Mouse (Mus musculus): ENCODE data around the gene Ms4a15.

Ms4a15 gene

DNA sequence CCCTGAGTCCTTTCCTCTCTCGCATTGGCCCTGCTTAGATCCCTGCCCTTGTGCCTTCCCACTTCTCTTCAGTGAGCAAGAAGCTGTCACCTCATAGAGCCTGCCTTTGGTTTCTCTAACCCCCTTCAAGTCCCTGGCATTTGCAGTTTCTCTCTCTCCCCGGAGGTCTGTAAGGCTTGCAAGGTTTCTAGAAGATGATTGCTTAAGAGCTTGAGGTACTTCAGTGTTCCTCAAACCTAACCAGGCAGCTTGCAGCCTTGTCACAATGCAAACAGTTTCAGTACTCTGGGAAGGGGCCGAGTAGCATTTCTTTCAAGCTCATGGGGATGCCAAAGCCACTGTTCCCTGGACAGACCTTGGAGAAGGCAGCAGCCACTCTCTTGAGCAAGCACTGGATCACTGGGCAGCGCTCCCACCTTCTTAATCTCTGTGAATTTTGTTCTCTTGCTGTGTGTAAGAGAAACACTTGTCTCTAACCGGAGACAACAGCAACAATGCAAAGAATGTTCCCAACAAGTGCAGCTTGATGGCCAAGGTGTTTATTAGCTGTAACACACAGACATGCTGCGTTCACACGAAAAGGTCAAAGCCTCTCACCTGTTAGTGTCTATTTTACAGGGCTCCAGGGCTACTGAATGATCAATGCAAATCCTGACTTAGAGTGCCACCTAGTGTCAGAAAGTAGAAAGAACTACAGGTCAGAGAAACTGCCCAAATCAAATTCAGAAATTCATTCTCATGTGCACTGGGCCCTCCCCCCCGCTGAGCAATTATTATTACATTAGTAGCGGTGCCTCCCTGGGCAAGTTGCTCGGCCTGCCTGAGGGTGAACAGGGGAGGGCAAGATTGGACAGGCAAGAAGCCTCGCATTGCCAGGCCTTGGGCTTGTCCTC is 33.7 kb downstream of the Ms4a15 start:
- peak; percentile 62 for DNase-seq

DNA sequence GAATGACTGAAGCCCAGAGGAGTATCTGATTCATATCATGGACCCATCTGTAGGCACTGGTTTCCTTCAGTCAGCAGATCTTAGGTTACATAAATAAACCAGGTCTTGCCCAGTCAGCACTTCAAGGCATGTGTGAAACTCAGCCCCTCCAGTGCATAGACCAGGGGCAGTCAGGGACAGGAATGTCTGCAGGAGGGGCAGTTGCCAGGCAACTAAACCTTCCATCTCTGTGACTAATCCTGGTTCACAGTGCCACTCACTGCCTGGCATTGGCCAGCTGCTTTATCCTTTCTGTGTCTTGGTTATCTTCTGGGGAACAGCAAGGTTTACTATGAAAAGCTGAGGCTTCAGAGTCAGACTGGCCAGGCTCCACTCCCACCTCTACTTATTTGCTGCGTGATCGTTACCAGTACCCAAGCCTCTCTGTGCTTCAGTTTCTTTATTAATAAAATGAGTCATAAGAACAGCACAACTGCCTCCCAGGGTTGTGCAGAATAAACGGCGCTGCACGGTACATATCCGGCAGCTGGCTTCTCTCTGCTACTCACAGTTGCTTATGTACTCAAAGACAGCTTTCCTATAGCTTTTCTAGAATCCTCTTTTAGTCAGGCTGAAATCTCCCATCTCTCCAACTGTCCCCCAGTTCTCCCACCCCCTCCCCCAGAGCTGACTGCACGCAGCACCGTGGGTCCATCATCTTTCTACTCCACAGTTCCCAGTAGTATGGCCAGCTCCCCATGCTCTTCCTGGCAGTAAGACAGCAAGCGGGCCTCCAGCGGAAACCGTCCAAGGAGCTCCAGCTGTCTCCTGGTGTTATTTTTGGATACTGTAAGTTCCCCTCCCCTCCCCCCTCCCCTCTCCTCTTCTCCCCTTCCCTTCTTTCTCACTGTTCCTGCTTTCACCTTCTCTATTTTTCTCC is 40.8 kb downstream of the Ms4a15 start:
- no peak for DNase-seq

GRCm38 (mm10) chr19:10949558-10949957 is 43.5 kb downstream of the Ms4a15 start:
- DNase-seq, result no peak

GRCm38 (mm10) chr19:10949112-10949511 is 43.9 kb downstream of the Ms4a15 start, which contains the start of gene Ccdc86:
Ccdc86 (minus strand) TSS chr19:10949266.
- DNase-seq, result peak; percentile 96

DNA sequence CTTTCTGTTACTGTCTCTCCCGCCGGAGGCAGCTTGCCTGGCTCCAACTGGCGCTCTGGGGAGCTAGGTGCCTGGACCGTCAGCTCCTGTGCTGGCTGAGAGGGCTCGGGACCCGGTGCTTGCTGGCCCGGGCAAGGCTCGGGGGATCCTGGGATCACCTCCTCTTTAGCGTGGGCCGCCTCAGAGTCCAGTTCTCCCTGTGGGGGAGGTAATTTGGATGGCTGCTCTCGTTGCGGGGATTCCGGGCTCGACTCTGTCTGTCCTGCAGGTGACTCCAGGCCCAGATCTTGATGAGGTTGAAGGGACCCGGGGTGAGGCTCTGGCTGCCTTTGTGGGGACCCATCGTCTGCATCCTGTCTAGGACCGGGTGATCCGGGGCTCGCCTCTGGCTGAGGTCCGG is 44.6 kb downstream of the Ms4a15 start:
- DNase-seq, result peak; percentile 38

DNA sequence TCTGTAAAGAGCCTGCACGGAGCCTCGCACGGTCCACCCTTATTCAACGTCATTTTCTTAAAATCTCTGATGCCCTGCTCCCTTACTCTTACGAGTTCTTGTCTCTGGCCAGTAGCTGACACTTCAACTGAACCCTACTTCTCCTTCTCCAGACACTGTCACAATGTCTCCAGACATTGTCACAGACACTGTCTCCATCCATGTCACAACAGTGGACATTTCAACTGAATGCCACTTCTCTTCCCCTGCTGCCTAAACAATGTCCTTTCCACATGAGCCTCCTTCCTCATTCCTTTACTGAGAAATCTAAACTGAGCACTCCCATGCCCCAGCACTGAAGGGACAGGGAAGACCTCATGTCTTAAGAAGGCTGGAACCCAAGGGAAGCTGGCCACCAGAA is 45.8 kb downstream of the Ms4a15 start:
- DNase-seq, result no peak

GRCm38 (mm10) chr19:10946506-10946905 is 46.5 kb downstream of the Ms4a15 start:
- DNase-seq, result no peak

- no peak for DNase-seq
Observed at GRCm38 (mm10) chr19:10943955-10944354, 49.1 kb downstream of the Ms4a15 start.

DNA sequence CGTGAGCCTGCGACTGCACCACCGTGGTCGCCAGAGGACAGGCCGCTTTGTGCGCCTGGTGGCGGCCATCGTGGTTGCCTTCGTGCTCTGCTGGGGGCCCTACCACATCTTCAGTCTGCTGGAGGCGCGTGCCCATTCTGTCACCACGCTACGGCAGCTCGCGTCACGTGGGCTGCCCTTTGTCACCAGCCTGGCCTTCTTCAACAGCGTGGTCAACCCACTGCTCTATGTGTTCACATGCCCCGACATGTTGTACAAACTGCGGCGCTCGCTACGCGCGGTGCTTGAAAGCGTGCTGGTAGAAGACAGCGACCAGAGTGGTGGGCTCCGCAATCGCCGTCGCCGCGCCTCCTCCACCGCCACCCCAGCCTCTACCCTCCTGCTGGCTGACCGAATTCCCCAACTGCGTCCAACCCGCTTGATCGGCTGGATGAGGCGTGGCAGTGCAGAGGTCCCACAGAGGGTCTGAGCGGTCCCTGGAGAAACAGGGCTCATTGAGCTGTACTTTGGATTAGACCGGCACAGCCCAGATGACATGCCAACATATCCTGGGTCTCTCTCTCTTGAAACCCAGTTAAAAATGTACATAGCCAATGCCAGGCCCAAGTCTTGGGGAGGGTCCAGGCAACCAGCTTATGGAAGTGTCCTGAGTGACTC is 52.1 kb downstream of the Ms4a15 start:
- DNase-seq, result no peak

GRCm38 (mm10) chr19:10940097-10940800 is 52.8 kb downstream of the Ms4a15 start:
- peak; percentile 70 for DNase-seq

- DNase-seq, result no peak
Observed at GRCm38 (mm10) chr19:10938771-10939170, 54.3 kb downstream of the Ms4a15 start.

DNA sequence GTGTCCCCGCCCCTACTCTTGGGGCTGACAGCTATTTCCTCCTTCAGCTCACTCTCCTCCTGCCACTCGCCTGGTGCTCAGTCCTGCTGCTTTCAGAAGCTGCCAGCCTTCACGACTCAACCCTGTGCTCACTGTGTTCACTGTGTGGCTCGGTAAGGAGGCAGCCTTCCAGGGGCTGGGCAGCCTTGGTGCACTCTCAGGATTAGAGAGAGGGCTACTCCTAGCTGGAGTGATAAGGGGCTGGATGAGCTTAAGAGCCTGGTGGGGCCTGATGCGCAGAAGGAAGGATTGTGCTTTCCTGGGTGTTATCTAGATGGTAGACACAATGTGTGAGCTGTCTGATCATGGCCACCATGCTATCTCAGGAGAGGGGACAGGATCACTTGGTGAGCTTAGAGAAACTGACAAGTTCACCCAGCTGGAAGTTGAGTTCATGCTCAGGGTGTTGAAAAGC is 55.9 kb downstream of the Ms4a15 start, which contains the start of gene Ptgdr2:
Ptgdr2 (plus strand) TSS at position 51 of the 454 bp plus-strand sequence.
- DNase-seq, result no peak

DNA sequence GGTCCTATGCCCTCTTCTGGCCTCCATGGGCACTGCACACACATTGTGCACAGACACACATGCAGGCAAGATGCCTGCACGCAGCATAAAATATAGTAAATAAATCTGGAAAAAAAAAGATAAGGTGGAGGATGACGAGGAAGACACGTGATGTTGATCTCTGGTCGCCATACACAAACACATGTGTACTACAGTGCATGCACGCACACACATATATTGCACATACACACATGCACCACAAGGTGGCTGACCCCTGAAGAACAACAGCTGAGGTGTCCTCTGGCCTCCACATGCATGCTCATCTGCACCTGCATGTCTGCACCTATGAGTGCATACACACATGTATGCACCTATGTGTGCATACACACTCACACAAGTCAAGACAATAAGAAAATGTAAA is 57.0 kb downstream of the Ms4a15 start:
- no peak for DNase-seq

- DNase-seq, result no peak
Observed at GRCm38 (mm10) chr19:10935029-10935428, 58.0 kb downstream of the Ms4a15 start.

- no peak for DNase-seq
Observed at GRCm38 (mm10) chr19:10930641-10931040, 62.4 kb downstream of the Ms4a15 start.

Measured in thymus, postnatal 14 days (tissue).